In the genomic region with DNA sequence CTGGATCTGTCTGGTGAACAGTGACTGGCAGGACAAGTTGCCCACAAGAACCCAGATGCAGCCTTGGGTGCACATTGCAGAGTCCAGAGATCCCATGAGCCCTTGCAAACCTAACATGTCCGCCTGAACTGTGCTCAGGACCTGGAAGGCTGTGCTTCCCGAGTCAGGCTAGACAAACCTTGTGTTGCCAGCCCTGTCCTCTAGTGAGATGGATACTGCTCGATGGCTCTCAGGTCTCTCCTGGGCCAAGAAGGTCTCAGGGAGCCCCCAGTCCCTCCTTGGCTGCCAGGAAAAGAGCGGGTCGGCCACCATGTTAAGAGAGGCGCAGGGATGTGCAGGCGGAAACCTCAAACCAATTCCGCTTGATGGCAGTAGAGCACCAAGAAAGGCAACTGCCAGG, we compare ENCODE assay signal across 4 mouse cellular contexts.
DNase-seq lines count a peak whose midpoint lies in the region.

No protein-coding gene starts in this region.

- DNase-seq in adrenal gland, postnatal 14 days: peak; percentile 6
- DNase-seq in cerebellum, adult 9-10 months: peak; percentile 52
- DNase-seq in kidney, adult 11 months: peak; percentile 36
- peak; percentile 45 for DNase-seq in kidney, adult 18-20 months

Comparison
In these comparisons a context has a peak if more than half of its experiments do, and no peak if none do; other contexts are left out.
1. Peak in every context shown above with its lines: DNase-seq.